Mouse (Mus musculus) left cerebral cortex, adult 9 months (tissue): ENCODE measurements around the gene Sec11a.
"Not testable (repeated sequence)": the region's sequence is repeated elsewhere in the genome, so short reads cannot be mapped to it uniquely, and the experiment has no call there.

Experiments
- DNase-seq, 2 experiments: peaks; one replicate each; pipeline ENCODE4 v3.0.0; 2022; ENCODE audit warnings: low spot score in 2 of 2

Sec11a gene

GRCm38 (mm10) chr7:80947445-80948350 is at the start of gene Sec11a:
Gene Sec11a (minus strand): TSS chr7:80947780.
- peak; percentile 90 to 95 for DNase-seq

GRCm38 (mm10) chr7:80995266-80996146 is 47.9 kb upstream of the Sec11a start:
- DNase-seq = no peak

GRCm38 (mm10) chr7:80994663-80995005 is 47.1 kb upstream of the Sec11a start:
- no peak for DNase-seq

GRCm38 (mm10) chr7:80993834-80994662 is 46.5 kb upstream of the Sec11a start:
- DNase-seq = peak in 1 of 2 experiments; percentile 38

- peak in 1 of 2 experiments; percentile 36 for DNase-seq
Measured at GRCm38 (mm10) chr7:80992980-80993833, 45.6 kb upstream of the Sec11a start, which contains the start of gene Zfp592. Gene Zfp592 (plus strand): TSS chr7:80993681.

- DNase-seq = peak in 1 of 2 experiments; percentile 6
Measured at GRCm38 (mm10) chr7:80992631-80992979, 45.0 kb upstream of the Sec11a start.

- DNase-seq = no peak
Measured at GRCm38 (mm10) chr7:80992063-80992462, 44.5 kb upstream of the Sec11a start.

GRCm38 (mm10) chr7:80991589-80991988 is 44.0 kb upstream of the Sec11a start:
- no peak for DNase-seq

- no peak for DNase-seq
Measured at GRCm38 (mm10) chr7:80990276-80990675, 42.7 kb upstream of the Sec11a start.

- no peak for DNase-seq
Measured at GRCm38 (mm10) chr7:80987805-80988625, 40.4 kb upstream of the Sec11a start.

GRCm38 (mm10) chr7:80986458-80987187 is 39.0 kb upstream of the Sec11a start:
- no peak for DNase-seq

- DNase-seq = no peak
Measured at GRCm38 (mm10) chr7:80980566-80980965, 33.0 kb upstream of the Sec11a start.

GRCm38 (mm10) chr7:80973638-80974015 is 26.0 kb upstream of the Sec11a start:
- DNase-seq = not testable (repeated sequence)

- DNase-seq = not testable (repeated sequence)
Measured at GRCm38 (mm10) chr7:80972920-80973637, 25.5 kb upstream of the Sec11a start.

- DNase-seq = no peak
Measured at GRCm38 (mm10) chr7:80972082-80972481, 24.5 kb upstream of the Sec11a start.

GRCm38 (mm10) chr7:80971419-80971818 is 23.8 kb upstream of the Sec11a start:
- DNase-seq = no peak

- DNase-seq = no peak
Measured at GRCm38 (mm10) chr7:80970913-80971312, 23.3 kb upstream of the Sec11a start.

- no peak for DNase-seq
Measured at GRCm38 (mm10) chr7:80962799-80963198, 15.2 kb upstream of the Sec11a start.
